Mouse (Mus musculus): ENCODE results near the gene Yjefn3. TPM values are rescaled to one million over a fixed set of nuclear protein-coding genes. Genes with fewer than 3 reads are reported as not detected.
A peak's percentile ranks its signal among the peaks of the same experiment; 100 is the strongest.

Gene Yjefn3
- polyA plus RNA-seq, 1 experiment from 2014 or later = 10.0 TPM

DNA sequence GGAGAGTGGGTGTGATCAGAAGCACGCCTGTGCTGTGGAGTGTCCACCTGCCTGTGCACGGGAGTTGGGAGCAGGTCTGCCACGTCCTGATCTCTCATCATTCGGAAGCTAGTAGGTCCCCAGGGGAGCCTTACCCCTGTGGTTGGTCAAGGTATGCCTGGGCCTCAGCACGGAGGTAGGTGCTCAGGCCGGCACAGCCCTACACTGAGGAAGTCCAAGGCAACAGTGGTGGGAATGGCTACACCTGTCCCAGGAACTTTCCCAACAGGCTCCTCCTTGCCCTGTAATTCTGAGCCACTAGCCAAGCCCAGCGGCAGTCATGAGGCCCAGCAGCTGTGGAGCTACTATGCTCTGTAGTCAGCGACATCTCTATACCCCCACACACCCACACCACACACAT lies 22.8 kb downstream of the Yjefn3 start:
- Histone ChIP-seq H3K4me3 (ENCODE audit: low read depth, low read length) (no peak overlapping the region), H3K4me2 (ENCODE audit: low read length) (no peak overlapping the region), H3K36me3 (ENCODE audit: control insufficient read depth, insufficient read depth, low read length) (no peaks in the 10 kb centered on the region), H3K27me3 (replicated peaks; ENCODE audit: control insufficient read depth, insufficient read depth, low read length) (peaks cover 54% of the 10 kb centered on the region), H3K27ac (ENCODE audit: low read depth, low read length) (no peak overlapping the region), H3K9ac (ENCODE audit: low read length) (no peak overlapping the region), H3K4me1 (ENCODE audit: control insufficient read depth, insufficient read depth, low read length) (no peaks in the 10 kb centered on the region), H3K9me3 (replicated peaks; ENCODE audit: control insufficient read depth, low read length) (0 out of 2 replicates have a peak, but pooled peaks cover 2% of the 10 kb centered on the region)
- 62% methylated on average over 8 of the region's 8 CpGs for WGBS
- ATAC-seq = no peak
- DNase-seq (ENCODE audit: low spot score) = no peak

DNA sequence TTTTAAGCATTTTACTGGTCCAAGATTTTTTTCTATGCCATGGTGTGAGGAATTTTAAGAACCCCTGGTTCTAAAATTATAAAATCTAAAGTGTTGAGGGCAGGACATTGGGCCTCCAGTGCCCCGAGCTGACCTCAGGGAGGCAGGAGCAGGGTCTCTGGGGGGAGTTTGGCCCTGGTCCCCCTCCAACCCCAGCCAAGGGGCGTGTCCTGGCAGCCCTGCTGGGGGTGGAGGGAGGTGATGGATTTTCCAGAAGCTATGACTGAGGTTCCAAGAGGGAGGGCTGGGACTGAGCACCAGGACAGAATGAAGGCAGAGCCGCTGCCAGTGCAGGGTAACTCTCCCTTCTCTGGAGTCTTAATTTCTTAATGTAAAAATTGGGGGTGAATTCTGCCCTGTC lies 24.5 kb downstream of the Yjefn3 start:
- no peak for DNase-seq (ENCODE audit: low spot score)

DNA sequence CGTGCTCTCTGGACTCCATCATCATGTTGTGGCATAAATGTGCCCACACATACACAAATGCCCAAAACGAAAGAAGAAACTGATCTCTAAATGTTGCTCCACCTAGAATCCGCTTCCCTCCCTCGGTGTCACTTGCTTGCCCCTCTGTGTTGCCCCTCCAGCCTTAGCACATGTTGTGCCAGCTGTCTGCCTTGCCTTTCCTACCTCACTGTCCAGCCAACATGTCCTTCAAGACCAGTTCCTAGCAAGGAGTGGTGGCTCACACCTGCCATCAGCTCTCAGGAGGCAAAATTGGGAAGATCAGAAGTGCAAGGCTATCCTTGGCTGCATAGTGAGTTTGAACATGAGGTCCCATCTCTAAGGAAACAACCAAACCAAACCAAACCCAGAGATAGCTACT lies 25.1 kb downstream of the Yjefn3 start:
- Histone ChIP-seq H3K9ac (ENCODE audit: low read length) (no peak overlapping the region), H3K27me3 (replicated peaks; ENCODE audit: control insufficient read depth, insufficient read depth, low read length) (peaks cover 32% of the 10 kb centered on the region), H3K27ac (ENCODE audit: low read depth, low read length) (no peak overlapping the region), H3K9me3 (replicated peaks; ENCODE audit: control insufficient read depth, low read length) (0 out of 2 replicates have a peak, but pooled peaks cover 2% of the 10 kb centered on the region), H3K4me2 (ENCODE audit: low read length) (no peak overlapping the region), H3K36me3 (ENCODE audit: control insufficient read depth, insufficient read depth, low read length) (peaks cover 9% of the 10 kb centered on the region; the same call in 1 of the 2 replicates), H3K4me1 (ENCODE audit: control insufficient read depth, insufficient read depth, low read length) (no peaks in the 10 kb centered on the region), H3K4me3 (ENCODE audit: low read depth, low read length) (no peak overlapping the region)
- no peak for DNase-seq (ENCODE audit: low spot score)
- no peak for ATAC-seq
- 86% methylated on average over 4 of the region's 4 CpGs for WGBS

More for the DNA sequence above, 24.5 kb downstream of the Yjefn3 start:
- no peaks in the 10 kb centered on the region for H3K4me1 ChIP-seq (ENCODE audit: control insufficient read depth, insufficient read depth, low read length)
- H3K9me3 ChIP-seq (replicated peaks; ENCODE audit: control insufficient read depth, low read length) = 0 out of 2 replicates have a peak, but pooled peaks cover 2% of the 10 kb centered on the region
- 60% methylated on average over 3 of the region's 3 CpGs for WGBS
- H3K36me3 ChIP-seq (ENCODE audit: control insufficient read depth, insufficient read depth, low read length) = peaks cover 5% of the 10 kb centered on the region; the same call in 1 of the 2 replicates
- no peak overlapping the region for H3K4me3 ChIP-seq (ENCODE audit: low read depth, low read length)
- ATAC-seq = no peak
- H3K9ac ChIP-seq (ENCODE audit: low read length) = no peak overlapping the region
- H3K27me3 ChIP-seq (replicated peaks; ENCODE audit: control insufficient read depth, insufficient read depth, low read length) = peaks cover 38% of the 10 kb centered on the region
- no peak overlapping the region for H3K27ac ChIP-seq (ENCODE audit: low read depth, low read length)
- no peak overlapping the region for H3K4me2 ChIP-seq (ENCODE audit: low read length)

DNA sequence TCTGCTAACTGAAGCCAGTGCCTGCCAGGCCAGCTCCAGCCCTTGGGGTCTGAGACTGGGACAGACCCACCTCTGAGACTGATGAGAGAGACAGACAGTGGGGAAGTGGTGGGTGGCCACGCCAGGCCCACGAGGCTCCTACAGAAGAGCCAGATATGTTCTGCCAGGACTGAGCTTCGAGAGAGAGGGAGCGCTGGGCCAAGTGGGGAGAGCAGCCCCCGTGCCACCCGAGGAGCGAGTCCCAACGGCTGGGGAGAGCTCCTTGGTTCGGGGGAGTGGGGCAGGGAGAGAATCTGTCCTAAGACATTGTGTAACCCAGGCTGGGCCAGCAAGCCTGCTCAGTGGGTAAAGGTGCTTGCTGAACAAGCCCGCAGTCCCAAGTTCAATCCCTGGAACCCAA lies 25.5 kb downstream of the Yjefn3 start:
- 83% methylated on average over 10 of the region's 10 CpGs for WGBS
- DNase-seq (ENCODE audit: low spot score) (no peak), ATAC-seq (no peak)
- Histone ChIP-seq H3K27ac (ENCODE audit: low read depth, low read length) (no peak overlapping the region), H3K4me3 (ENCODE audit: low read depth, low read length) (no peak overlapping the region), H3K9me3 (replicated peaks; ENCODE audit: control insufficient read depth, low read length) (0 out of 2 replicates have a peak, but pooled peaks cover 2% of the 10 kb centered on the region), H3K36me3 (ENCODE audit: control insufficient read depth, insufficient read depth, low read length) (peaks cover 12% of the 10 kb centered on the region; the same call in 1 of the 2 replicates), H3K9ac (ENCODE audit: low read length) (no peak overlapping the region), H3K4me1 (ENCODE audit: control insufficient read depth, insufficient read depth, low read length) (no peaks in the 10 kb centered on the region), H3K27me3 (replicated peaks; ENCODE audit: control insufficient read depth, insufficient read depth, low read length) (peaks cover 27% of the 10 kb centered on the region), H3K4me2 (ENCODE audit: low read length) (no peak overlapping the region)

DNA sequence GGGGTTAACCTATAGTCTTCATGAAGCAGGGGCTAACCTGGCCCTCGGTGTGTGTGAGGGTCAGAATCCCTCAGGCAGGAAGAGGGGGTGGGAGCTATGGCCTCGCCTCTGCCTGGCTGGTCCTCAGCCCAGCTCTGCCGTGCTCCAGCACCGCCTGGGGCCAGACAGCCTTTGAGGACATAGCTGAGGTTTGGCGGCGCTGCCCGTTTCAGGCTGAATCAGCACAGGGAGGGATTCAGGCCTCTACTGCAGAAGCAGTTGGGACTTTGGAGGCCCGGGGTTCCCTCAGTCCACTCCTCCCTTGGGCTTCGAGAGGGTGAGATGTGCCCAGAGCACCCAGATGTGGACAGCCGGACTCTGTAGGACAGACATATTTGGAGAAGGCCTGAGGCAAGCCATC lies 26.4 kb downstream of the Yjefn3 start:
- Histone ChIP-seq H3K9me3 (replicated peaks; ENCODE audit: control insufficient read depth, low read length) (no peaks in the 10 kb centered on the region), H3K36me3 (ENCODE audit: control insufficient read depth, insufficient read depth, low read length) (peaks cover 12% of the 10 kb centered on the region; the same call in 1 of the 2 replicates), H3K27me3 (replicated peaks; ENCODE audit: control insufficient read depth, insufficient read depth, low read length) (peaks cover 19% of the 10 kb centered on the region), H3K4me2 (ENCODE audit: low read length) (no peak overlapping the region), H3K27ac (ENCODE audit: low read depth, low read length) (no peak overlapping the region), H3K4me3 (ENCODE audit: low read depth, low read length) (no peak overlapping the region), H3K4me1 (ENCODE audit: control insufficient read depth, insufficient read depth, low read length) (no peaks in the 10 kb centered on the region), H3K9ac (ENCODE audit: low read length) (no peak overlapping the region)
- DNase-seq (ENCODE audit: low spot score) = no peak
- ATAC-seq = no peak
- WGBS = 50% methylated on average over 10 of the region's 10 CpGs

DNA sequence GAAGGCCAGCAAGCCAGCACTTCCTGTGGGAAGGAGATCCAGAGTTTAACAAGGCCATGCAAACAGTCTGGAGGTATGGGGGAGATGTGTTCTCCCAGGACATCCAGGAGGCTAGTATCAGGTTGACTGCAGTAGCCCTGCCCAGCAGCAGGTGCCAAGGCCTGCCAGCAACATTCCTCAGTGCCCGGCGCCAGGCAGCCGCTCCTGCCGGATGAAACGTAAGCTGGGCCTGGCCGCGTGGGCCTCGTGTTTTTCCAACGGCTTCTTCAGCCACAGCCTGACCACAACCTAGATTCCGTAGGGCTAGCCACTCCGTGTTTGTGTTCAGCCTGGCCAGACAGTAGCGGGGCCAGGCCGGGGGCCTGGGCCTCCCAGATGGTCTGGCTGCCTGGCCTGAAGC lies 27.9 kb downstream of the Yjefn3 start:
- 85% methylated on average over 13 of the region's 13 CpGs for WGBS
- Histone ChIP-seq H3K4me2 (ENCODE audit: low read length) (no peak overlapping the region), H3K36me3 (ENCODE audit: control insufficient read depth, insufficient read depth, low read length) (peaks cover 20% of the 10 kb centered on the region; the same call in 1 of the 2 replicates), H3K27ac (ENCODE audit: low read depth, low read length) (no peak overlapping the region), H3K27me3 (replicated peaks; ENCODE audit: control insufficient read depth, insufficient read depth, low read length) (peaks cover 4% of the 10 kb centered on the region), H3K4me3 (ENCODE audit: low read depth, low read length) (no peak overlapping the region), H3K9me3 (replicated peaks; ENCODE audit: control insufficient read depth, low read length) (no peaks in the 10 kb centered on the region), H3K4me1 (ENCODE audit: control insufficient read depth, insufficient read depth, low read length) (no peaks in the 10 kb centered on the region), H3K9ac (ENCODE audit: low read length) (no peak overlapping the region)
- ATAC-seq = no peak
- DNase-seq (ENCODE audit: low spot score) = no peak

DNA sequence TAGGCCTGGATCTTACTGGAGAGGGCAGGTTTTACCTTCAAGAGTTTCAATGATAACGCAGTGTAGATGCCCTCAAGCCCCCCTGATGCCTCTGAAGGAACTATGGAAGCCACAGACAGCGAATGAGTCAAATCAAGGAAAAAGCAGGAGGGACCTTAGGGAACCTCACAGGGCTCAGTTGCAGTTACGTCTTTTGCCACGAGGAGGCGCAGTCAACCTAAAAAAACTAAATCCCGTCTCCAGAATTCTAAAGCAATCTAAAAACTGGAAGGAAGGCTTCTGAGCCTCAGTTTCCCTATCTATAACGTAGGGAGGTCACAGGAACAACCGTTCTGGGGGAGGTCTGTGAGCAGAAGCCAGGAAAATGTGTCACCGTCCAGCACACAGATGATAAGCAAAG lies 28.4 kb downstream of the Yjefn3 start:
- Histone ChIP-seq H3K27ac (ENCODE audit: low read depth, low read length) (no peak overlapping the region), H3K9me3 (replicated peaks; ENCODE audit: control insufficient read depth, low read length) (no peaks in the 10 kb centered on the region), H3K36me3 (ENCODE audit: control insufficient read depth, insufficient read depth, low read length) (peaks cover 20% of the 10 kb centered on the region; the same call in 1 of the 2 replicates), H3K27me3 (replicated peaks; ENCODE audit: control insufficient read depth, insufficient read depth, low read length) (no peaks in the 10 kb centered on the region), H3K4me3 (ENCODE audit: low read depth, low read length) (no peak overlapping the region), H3K4me2 (ENCODE audit: low read length) (no peak overlapping the region), H3K4me1 (ENCODE audit: control insufficient read depth, insufficient read depth, low read length) (no peaks in the 10 kb centered on the region), H3K9ac (ENCODE audit: low read length) (no peak overlapping the region)
- ATAC-seq (0 out of 2 replicates have a peak, but pooled peaks have one; percentile 5), DNase-seq (ENCODE audit: low spot score) (peak; percentile 74)
- WGBS = 12% methylated on average over 9 of the region's 9 CpGs

DNA sequence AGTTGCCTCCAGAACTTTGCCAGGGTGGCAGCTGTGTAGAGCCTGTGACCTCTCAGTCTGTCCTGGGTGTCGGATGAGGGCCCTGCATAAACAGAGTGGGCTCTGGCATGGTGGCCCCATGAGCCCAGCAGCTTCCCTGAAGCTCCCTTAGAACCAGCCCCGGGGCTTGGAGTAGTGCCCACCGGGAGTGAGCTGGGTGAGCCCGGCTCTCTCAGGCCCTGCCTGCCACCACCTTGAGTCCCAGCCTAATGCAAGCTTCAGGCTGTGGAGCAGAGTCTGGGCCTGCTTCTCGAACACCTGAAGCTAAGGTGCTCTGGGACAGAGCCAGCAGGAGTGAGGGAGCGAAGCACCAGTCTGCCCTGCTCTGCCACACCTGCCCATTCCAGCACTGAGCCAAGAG lies 31.6 kb downstream of the Yjefn3 start:
- Histone ChIP-seq H3K4me1 (ENCODE audit: control insufficient read depth, insufficient read depth, low read length) (no peaks in the 10 kb centered on the region), H3K4me2 (ENCODE audit: low read length) (no peak overlapping the region), H3K27me3 (replicated peaks; ENCODE audit: control insufficient read depth, insufficient read depth, low read length) (no peaks in the 10 kb centered on the region), H3K36me3 (ENCODE audit: control insufficient read depth, insufficient read depth, low read length) (peaks cover 20% of the 10 kb centered on the region; the same call in 1 of the 2 replicates), H3K4me3 (ENCODE audit: low read depth, low read length) (no peak overlapping the region), H3K9me3 (replicated peaks; ENCODE audit: control insufficient read depth, low read length) (no peaks in the 10 kb centered on the region), H3K27ac (ENCODE audit: low read depth, low read length) (no peak overlapping the region), H3K9ac (ENCODE audit: low read length) (no peak overlapping the region)
- DNase-seq (ENCODE audit: low spot score) = no peak
- 91% methylated on average over 6 of the region's 6 CpGs for WGBS
- ATAC-seq = no peak

DNA sequence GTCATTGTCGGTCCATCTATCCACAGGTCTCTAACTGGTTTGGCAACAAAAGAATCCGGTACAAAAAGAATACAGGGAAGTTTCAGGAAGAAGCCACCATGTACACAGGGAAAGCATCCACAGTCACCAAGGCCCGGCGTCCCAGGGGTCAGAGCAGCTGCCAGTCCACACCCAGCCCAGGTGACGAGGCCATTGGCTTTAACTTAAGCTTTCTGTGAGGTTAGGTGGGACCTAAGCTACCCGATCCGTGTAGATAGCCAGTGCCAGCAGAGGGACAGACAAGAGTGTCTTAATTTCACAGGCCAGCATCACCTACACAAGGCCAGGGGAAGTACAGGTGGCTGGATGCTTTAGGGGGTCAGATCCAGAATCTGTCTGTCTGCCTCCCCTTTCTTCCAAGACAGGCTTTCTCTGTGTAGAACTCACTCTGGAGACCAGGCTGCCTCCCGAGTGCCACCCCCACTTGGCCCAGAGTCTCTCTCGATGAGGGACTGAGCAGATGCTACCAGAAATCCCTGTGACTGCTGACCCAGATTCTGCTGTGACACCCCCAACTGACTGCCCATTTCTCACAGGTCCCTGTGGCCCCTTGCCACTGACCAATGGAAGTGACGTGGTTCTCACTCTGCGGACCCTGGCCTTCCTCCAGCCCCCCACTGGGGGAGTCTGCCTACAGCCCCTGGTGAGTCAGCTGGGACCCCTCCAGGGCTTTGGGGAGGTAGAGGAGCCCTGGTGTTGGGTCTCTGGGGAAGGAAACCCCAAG lies 32.3 kb downstream of the Yjefn3 start:
- Histone ChIP-seq H3K4me2 (ENCODE audit: low read length) (no peak overlapping the region), H3K9ac (ENCODE audit: low read length) (no peak overlapping the region), H3K36me3 (ENCODE audit: control insufficient read depth, insufficient read depth, low read length) (peaks cover 21% of the 10 kb centered on the region; the same call in 1 of the 2 replicates), H3K4me3 (ENCODE audit: low read depth, low read length) (no peak overlapping the region), H3K4me1 (ENCODE audit: control insufficient read depth, insufficient read depth, low read length) (no peaks in the 10 kb centered on the region), H3K9me3 (replicated peaks; ENCODE audit: control insufficient read depth, low read length) (no peaks in the 10 kb centered on the region), H3K27me3 (replicated peaks; ENCODE audit: control insufficient read depth, insufficient read depth, low read length) (no peaks in the 10 kb centered on the region), H3K27ac (ENCODE audit: low read depth, low read length) (no peak overlapping the region)
- DNase-seq (ENCODE audit: low spot score) = no peak
- WGBS = 88% methylated on average over 11 of the region's 11 CpGs
- no peak for ATAC-seq

Data from forebrain, embryonic 14.5 days (tissue).